Mouse (Mus musculus) hindbrain, embryonic 12.5 days (tissue): ENCODE measurements at regions not wholly inside any gene's neighbourhood (a gene's known extent, or its start where the extent isn't known, plus 50 kb on each side); places are given as distances from the start of the nearest gene placed in this dataset.

Experiments used
- ATAC-seq: fragments of 200-750 bp; cut with Nextera tagmentation; 2 replicates; pipeline ENCODE4 v1.8.0; 2017; ENCODE audit warnings: moderate TSS enrichment; ENCODE audit not compliant: low FRiP score
- H3K27ac ChIP-seq: fragments of 300-500 bp; sonication (generic); 2 replicates; pipeline ENCODE4 v1.5.1; 2016; ENCODE audit warnings: mild to moderate bottlenecking
- H3K27me3 ChIP-seq: fragments of 300-500 bp; sonication (generic); 2 replicates; pipeline ENCODE4 v1.6.1; 2016; ENCODE audit warnings: mild to moderate bottlenecking
- H3K36me3 ChIP-seq: fragments of 300-500 bp; sonication (generic); 2 replicates; pipeline ENCODE4 v1.6.1; 2016; ENCODE audit warnings: mild to moderate bottlenecking
- H3K4me1 ChIP-seq: fragments of 300-500 bp; sonication (generic); 2 replicates; pipeline ENCODE4 v1.6.1; 2016
- H3K4me2 ChIP-seq: fragments of 300-500 bp; sonication (generic); replicated peaks from 2 replicates; pipeline ENCODE4 v1.6.1; 2016; ENCODE audit warnings: mild to moderate bottlenecking
- H3K4me3 ChIP-seq: fragments of 300-500 bp; sonication (generic); 2 replicates; pipeline ENCODE4 v1.5.1; 2016; ENCODE audit warnings: mild to moderate bottlenecking
- H3K9ac ChIP-seq: fragments of 300-500 bp; sonication (generic); 2 replicates; pipeline ENCODE4 v1.6.1; 2016; ENCODE audit warnings: mild to moderate bottlenecking, moderate library complexity
- H3K9me3 ChIP-seq: fragments of 300-500 bp; sonication (generic); replicated peaks from 2 replicates; pipeline ENCODE4 v1.6.1; 2016; ENCODE audit warnings: mild to moderate bottlenecking
- WGBS: fragments of 180-500 bp; shearing (Covaris S2); methylation state at CpG from one replicate; pipeline ENCODE4 v1.1.7; 2016; 5-methylcytosine and 5-hydroxymethylcytosine counted together

DNA sequence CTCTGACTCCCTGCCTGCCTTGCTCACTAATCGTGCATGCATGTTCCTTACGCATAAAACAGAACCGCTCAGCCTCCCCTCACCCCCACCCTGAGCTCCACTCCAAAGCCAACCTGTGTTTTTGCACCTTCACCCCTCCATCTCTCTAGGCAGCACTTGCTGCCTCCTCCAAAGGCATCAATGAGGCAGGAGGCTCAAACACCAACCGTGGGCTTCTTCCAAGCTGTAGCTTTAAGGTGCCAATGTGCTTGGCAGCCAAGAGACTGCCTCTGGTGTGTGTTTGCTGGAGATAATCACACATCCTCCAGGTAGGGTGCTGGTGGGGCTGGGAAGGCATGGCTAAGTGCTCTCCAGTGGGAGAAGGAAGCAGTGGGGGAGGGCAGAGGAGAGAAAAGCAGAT is 193.3 kb downstream of the Rplp1 start:
- no peak overlapping the region for H3K4me2 ChIP-seq
- peaks cover 21% of the 10 kb centered on the region for H3K4me1 ChIP-seq
- no peak overlapping the region for H3K9ac ChIP-seq
- H3K4me3 ChIP-seq = no peak overlapping the region
- WGBS = 57% methylated on average over 4 of the region's 4 CpGs
- H3K27ac ChIP-seq = 0 out of 2 replicates have a peak overlapping the region, but pooled peaks have one; percentile 4
- ATAC-seq = no peak
- H3K9me3 ChIP-seq = no peaks in the 10 kb centered on the region
- peaks cover 16% of the 10 kb centered on the region for H3K27me3 ChIP-seq
- H3K36me3 ChIP-seq = no peaks in the 10 kb centered on the region

DNA sequence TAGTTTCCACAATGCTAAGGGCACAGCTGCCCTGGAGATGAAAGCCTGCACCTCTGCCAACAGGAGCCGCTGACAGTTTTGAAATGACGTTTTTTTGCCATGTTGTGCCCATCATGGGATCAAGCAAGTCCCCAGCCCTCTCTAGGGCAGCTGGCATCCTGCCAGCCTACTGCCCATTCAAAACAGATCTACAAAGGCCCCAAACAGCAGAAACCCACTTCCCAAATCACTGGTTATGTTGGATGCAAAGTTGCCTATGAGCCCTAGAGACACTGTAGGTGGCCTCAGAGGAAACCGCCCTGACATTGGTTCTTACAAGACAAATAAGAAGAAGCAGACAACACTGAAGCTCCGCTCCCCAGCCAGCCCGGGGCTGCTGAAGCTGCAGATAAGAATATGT is 194.1 kb downstream of the Rplp1 start:
- Histone ChIP-seq H3K27ac (no peak overlapping the region), H3K27me3 (peaks cover 16% of the 10 kb centered on the region), H3K4me1 (peaks cover 21% of the 10 kb centered on the region), H3K4me3 (no peak overlapping the region), H3K9ac (no peak overlapping the region), H3K4me2 (no peak overlapping the region), H3K9me3 (no peaks in the 10 kb centered on the region), H3K36me3 (no peaks in the 10 kb centered on the region)
- ATAC-seq = no peak
- WGBS = 61% methylated on average over 5 of the region's 5 CpGs

DNA sequence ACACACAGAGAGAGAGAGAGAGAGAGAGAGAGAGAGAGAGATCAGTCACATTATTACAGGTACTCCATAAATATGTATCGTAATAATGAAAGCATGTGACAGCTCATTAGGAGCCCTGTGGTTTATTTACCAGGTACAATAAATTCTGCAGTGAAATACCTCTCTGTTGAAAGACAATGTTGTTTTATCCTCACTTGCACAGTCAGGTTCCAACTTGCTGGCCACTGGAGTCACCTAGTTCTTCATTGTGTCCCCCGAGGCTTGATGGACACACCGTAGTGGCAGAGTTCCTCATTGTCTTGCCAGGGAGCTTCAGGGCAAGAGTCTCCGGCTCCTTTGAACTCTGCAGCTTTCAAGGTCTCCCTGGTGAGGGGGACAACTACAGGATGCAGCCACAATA is 197.6 kb downstream of the Rplp1 start:
- Histone ChIP-seq H3K4me3 (no peak overlapping the region), H3K9me3 (no peaks in the 10 kb centered on the region), H3K4me2 (no peak overlapping the region), H3K4me1 (peaks cover 34% of the 10 kb centered on the region), H3K27ac (no peak overlapping the region), H3K27me3 (peaks cover 16% of the 10 kb centered on the region), H3K36me3 (no peaks in the 10 kb centered on the region), H3K9ac (no peak overlapping the region)
- ATAC-seq = no peak
- 72% methylated on average over 4 of the region's 4 CpGs for WGBS

DNA sequence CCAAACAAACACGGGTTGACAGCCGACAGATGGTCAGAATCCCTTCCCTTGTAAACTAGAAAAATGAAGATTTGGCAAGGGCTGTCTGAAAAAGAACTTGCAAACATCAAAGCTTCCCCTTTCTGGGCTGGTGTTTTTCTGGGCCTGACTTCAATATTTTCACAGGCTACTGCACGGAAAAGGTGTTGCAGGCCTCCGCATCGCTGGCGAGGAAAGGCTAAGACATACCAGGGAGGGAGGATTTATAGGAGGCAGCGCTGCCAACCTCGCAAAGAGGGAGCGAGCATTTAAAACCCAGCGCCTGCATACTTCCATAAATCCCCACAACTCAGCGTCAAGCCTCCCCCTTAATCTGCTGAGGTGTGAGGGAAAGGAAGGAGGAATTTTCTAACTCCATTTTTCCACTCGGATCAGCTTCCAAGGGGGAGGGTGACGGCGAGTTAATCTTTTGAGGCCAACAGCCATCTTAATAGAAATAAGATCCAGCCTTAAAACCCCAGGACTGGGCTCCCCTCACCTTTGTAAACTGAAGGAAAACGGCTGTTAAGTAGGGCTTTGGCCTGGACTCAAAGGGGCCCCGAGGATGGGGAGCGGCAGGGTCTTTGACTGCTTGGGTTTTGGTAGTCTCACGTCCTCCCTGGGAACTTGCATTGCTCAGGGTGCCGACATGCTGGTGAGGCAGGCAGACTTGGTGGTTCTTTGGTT is 199.9 kb downstream of the Rplp1 start:
- Histone ChIP-seq H3K36me3 (no peaks in the 10 kb centered on the region), H3K9ac (no peak overlapping the region), H3K9me3 (no peaks in the 10 kb centered on the region), H3K4me3 (no peak overlapping the region), H3K4me1 (peaks cover 24% of the 10 kb centered on the region), H3K4me2 (no peak overlapping the region; the same call in 1 of the 2 replicates), H3K27me3 (peaks cover 7% of the 10 kb centered on the region), H3K27ac (peak overlapping the region; percentile 35; the same call in 1 of the 2 replicates)
- ATAC-seq = no peak
- WGBS = 56% methylated on average over 19 of the region's 19 CpGs

DNA sequence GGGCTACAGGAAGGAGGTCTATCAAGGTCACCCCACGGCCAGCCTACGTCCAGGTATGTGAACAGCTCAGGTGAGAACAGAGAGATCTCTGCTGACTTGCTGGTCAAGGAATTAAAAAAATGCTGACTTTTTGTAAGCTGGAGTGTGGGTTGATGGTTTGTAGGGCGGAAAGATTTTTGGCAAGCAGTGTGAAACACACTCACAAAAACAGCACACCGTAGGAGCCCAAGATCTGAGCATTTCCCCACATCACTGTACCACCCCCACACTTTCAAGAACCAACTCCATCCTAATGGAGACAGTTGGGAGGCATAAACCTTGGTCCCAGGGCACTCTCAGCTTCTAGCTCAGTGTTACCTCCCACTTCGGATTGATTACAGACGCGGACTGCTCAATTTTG is 200.5 kb downstream of the Rplp1 start:
- no peaks in the 10 kb centered on the region for H3K36me3 ChIP-seq
- H3K27me3 ChIP-seq = peaks cover 7% of the 10 kb centered on the region
- ATAC-seq = no peak
- no peak overlapping the region for H3K4me3 ChIP-seq
- peaks cover 24% of the 10 kb centered on the region for H3K4me1 ChIP-seq
- H3K9ac ChIP-seq = no peak overlapping the region
- H3K4me2 ChIP-seq = no peak overlapping the region
- H3K9me3 ChIP-seq = no peaks in the 10 kb centered on the region
- H3K27ac ChIP-seq = no peak overlapping the region
- WGBS = 86% methylated on average over 7 of the region's 7 CpGs

DNA sequence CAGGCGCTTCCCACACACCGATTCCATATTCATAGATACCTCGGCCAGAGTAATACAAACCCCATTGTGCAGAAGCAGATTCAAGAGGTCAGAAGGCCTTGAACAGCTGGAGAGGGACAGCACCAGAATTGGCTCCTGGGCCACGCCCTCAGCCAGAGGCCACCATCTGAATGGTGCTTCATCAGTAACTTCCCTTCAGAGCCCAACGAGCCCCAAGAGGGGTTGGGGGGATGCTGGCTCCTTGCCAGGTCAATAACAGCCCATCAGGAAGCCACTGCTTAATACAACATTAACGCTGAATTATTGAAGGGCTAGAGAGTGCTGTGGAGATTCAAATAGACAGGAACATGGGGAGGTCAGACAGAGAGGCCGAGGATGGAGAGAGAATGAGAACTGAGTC is 203.0 kb downstream of the Rplp1 start:
- no peak overlapping the region for H3K9ac ChIP-seq
- no peak overlapping the region for H3K4me3 ChIP-seq
- WGBS = 44% methylated on average over 7 of the region's 7 CpGs
- no peaks in the 10 kb centered on the region for H3K36me3 ChIP-seq
- H3K27me3 ChIP-seq = no peaks in the 10 kb centered on the region
- H3K4me2 ChIP-seq = no peak overlapping the region
- ATAC-seq = no peak
- H3K9me3 ChIP-seq = no peaks in the 10 kb centered on the region
- H3K4me1 ChIP-seq = peaks cover 22% of the 10 kb centered on the region
- H3K27ac ChIP-seq = no peak overlapping the region

GRCm38 (mm10) chr9:61707875-61708274 is 206.5 kb downstream of the Rplp1 start:
- H3K4me3 ChIP-seq = no peak overlapping the region
- ATAC-seq = no peak
- H3K36me3 ChIP-seq = no peaks in the 10 kb centered on the region
- H3K27me3 ChIP-seq = no peaks in the 10 kb centered on the region; the same call in none of the 2 replicates
- no peaks in the 10 kb centered on the region for H3K9me3 ChIP-seq
- H3K27ac ChIP-seq = no peak overlapping the region
- H3K4me2 ChIP-seq = no peak overlapping the region
- no peak overlapping the region for H3K9ac ChIP-seq
- WGBS = 85% methylated on average over 7 of the region's 7 CpGs
- H3K4me1 ChIP-seq = peaks cover 10% of the 10 kb centered on the region

DNA sequence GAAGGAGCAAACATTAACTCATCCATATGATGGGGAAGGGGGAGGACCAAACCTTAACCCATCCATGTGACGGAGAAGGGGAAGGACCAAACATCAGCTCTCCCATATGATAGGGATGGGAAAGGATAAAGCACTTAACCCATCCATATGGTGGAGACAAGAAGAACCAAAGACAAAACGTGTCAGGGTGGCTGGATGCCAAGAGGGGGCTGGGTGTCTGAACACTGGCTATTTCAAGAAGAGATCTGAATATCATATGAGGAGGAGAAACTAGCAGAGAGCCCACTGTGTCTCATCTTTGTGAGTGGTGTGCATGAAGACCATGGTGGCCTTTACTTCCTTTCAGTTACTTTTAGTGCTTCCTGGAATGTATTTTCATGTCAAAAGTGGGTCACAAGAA is 207.0 kb downstream of the Rplp1 start:
- Histone ChIP-seq H3K27me3 (peaks cover 2% of the 10 kb centered on the region), H3K4me3 (no peak overlapping the region), H3K4me1 (peaks cover 10% of the 10 kb centered on the region), H3K27ac (no peak overlapping the region), H3K9me3 (no peaks in the 10 kb centered on the region), H3K4me2 (no peak overlapping the region), H3K9ac (no peak overlapping the region), H3K36me3 (no peaks in the 10 kb centered on the region)
- ATAC-seq = no peak
- WGBS = 68% methylated on average over 2 of the region's 2 CpGs

- WGBS = 85% methylated on average over 6 of the region's 6 CpGs
- H3K27me3 ChIP-seq = peaks cover 4% of the 10 kb centered on the region
- no peak for ATAC-seq
- no peak overlapping the region for H3K27ac ChIP-seq
- no peak overlapping the region for H3K4me2 ChIP-seq
- no peaks in the 10 kb centered on the region for H3K9me3 ChIP-seq
- no peak overlapping the region for H3K4me3 ChIP-seq
- peaks cover 4% of the 10 kb centered on the region for H3K4me1 ChIP-seq
- H3K36me3 ChIP-seq = no peaks in the 10 kb centered on the region
- no peak overlapping the region for H3K9ac ChIP-seq
Observed at GRCm38 (mm10) chr9:61706263-61706755, 208.0 kb downstream of the Rplp1 start.

GRCm38 (mm10) chr9:61705586-61706233 is 208.6 kb downstream of the Rplp1 start:
- Histone ChIP-seq H3K9ac (no peak overlapping the region), H3K27me3 (peaks cover 8% of the 10 kb centered on the region), H3K4me1 (no peaks in the 10 kb centered on the region), H3K27ac (no peak overlapping the region), H3K4me2 (no peak overlapping the region), H3K36me3 (no peaks in the 10 kb centered on the region), H3K9me3 (no peaks in the 10 kb centered on the region), H3K4me3 (no peak overlapping the region)
- no peak for ATAC-seq
- WGBS = 78% methylated on average over 5 of the region's 5 CpGs

GRCm38 (mm10) chr9:61703301-61703700 is 211.0 kb downstream of the Rplp1 start:
- Histone ChIP-seq H3K27ac (no peak overlapping the region), H3K9me3 (no peaks in the 10 kb centered on the region), H3K4me2 (no peak overlapping the region), H3K27me3 (peaks cover 27% of the 10 kb centered on the region), H3K9ac (no peak overlapping the region), H3K36me3 (no peaks in the 10 kb centered on the region), H3K4me3 (no peak overlapping the region), H3K4me1 (no peaks in the 10 kb centered on the region; the same call in 1 of the 2 replicates)
- no peak for ATAC-seq
- WGBS = 72% methylated on average over 11 of the region's 11 CpGs

DNA sequence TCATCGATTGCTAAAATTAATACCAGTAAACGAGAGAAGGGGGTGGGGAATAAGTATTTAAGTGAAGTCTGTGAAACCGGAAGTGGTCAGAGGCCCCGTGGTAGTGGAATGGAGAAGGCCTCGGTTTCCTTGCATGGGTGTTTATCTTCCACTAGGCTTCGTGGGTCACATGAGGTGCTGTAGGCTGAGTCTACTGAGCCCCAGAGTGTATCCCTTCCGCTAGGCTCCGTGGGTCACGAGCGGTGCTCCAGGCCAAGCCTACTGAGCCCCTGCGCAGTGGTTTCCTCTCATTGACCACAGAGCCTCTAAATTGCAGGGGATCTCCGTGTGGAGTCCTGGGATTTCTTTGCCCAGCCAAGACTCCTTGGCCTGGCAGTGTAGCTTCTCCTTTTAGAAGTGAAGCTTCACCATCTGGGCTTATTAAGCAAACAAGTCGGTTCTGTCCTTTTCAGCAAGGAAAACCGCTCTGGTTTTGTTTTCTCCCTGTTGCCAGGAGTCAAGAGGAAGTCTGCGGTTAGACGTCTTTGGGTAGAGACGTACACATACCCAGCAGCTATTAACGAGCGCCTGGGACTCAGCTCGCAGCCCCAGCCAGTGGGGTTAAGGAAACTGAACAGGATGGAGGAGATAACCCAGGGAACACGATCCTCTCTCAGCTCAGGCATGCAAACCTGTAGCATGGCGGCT is 211.9 kb downstream of the Rplp1 start:
- no peak for ATAC-seq
- no peak overlapping the region for H3K27ac ChIP-seq
- WGBS = 76% methylated on average over 22 of the region's 22 CpGs
- H3K9me3 ChIP-seq = no peaks in the 10 kb centered on the region
- H3K27me3 ChIP-seq = peaks cover 27% of the 10 kb centered on the region
- H3K4me3 ChIP-seq = no peak overlapping the region
- no peak overlapping the region for H3K9ac ChIP-seq
- H3K36me3 ChIP-seq = no peaks in the 10 kb centered on the region
- no peak overlapping the region for H3K4me2 ChIP-seq
- H3K4me1 ChIP-seq = peaks cover 3% of the 10 kb centered on the region; the same call in 1 of the 2 replicates
